Mouse (Mus musculus) ES-Bruce4 (cell line): Measurements from ENCODE around the gene Dexi.

ENCODE experiments used
- CTCF ChIP-seq: IDR thresholded peaks from one replicate; pipeline ENCODE4 v1.8.1; 2011; ENCODE audit warnings: low read depth, low read length
- EP300 ChIP-seq: IDR thresholded peaks from 2 replicates; pipeline ENCODE4 v1.6.1; 2011; ENCODE audit warnings: low read depth, low read length; ENCODE audit not compliant: insufficient read depth
- POLR2A ChIP-seq: IDR thresholded peaks from one replicate; pipeline ENCODE4 v1.8.1; 2011; ENCODE audit warnings: low read length; ENCODE audit not compliant: insufficient read depth

GRCm38 (mm10) chr16:10498096-10498602 is 44.7 kb downstream of the Dexi start:
- no peak for TF ChIP-seq CTCF
- no peak for TF ChIP-seq EP300
- TF ChIP-seq POLR2A, result no peak
